Mouse (Mus musculus): ENCODE measurements around the gene Hsbp1. TPM values are rescaled to one million over a fixed set of nuclear protein-coding genes. Genes with fewer than 3 reads are reported as not detected.
"Not testable (repeated sequence)": the region's sequence is repeated elsewhere in the genome, so short reads cannot be mapped to it uniquely, and the experiment has no call there.

Gene Hsbp1
- 297 and 301 TPM in 2 replicates for total RNA-seq (2014; rRNA removed)
- polyA plus RNA-seq (2015; fragmentation: Nextera tagmentation; extraction: Ambion mirVana) = 995 and 1,006 TPM in 2 replicates

GRCm38 (mm10) chr8:119344190-119344856, at the start of gene Hsbp1:
Gene Hsbp1, plus strand, starts transcription at chr8:119344488.
- TF ChIP-seq CTCF (IDR thresholded peaks at IDR 0.05; ENCODE audit: low read depth) = no peak
- peaks cover 5% of the 10 kb centered on the region for H3K4me1 ChIP-seq (ENCODE audit: insufficient read depth, low read length)
- no peaks in the 10 kb centered on the region for H3K9me3 ChIP-seq (ENCODE audit: low read length)
- peaks cover 22% of the 10 kb centered on the region for H3K36me3 ChIP-seq (ENCODE audit: insufficient read depth, low read length)
- H3K4me2 ChIP-seq (ENCODE audit: low read depth, low read length) = peak within 1 kb of the TSS; percentile 75
- H3K4me3 ChIP-seq (ENCODE audit: low read length) = peak within 1 kb of the TSS; percentile 82
- DNase-seq (ENCODE audit: low spot score) (peak; percentile 98), ATAC-seq (peak; percentile 98)
- no peaks in the 10 kb centered on the region for H3K27me3 ChIP-seq (ENCODE audit: insufficient read depth, low read length)
- H3K9ac ChIP-seq (replicated peaks; ENCODE audit: low read length) = peak within 1 kb of the TSS; percentile 85
- 2% methylated on average over 52 of the region's 52 CpGs for WGBS
- H3K27ac ChIP-seq = peak within 1 kb of the TSS; percentile 72

- DNase-seq (ENCODE audit: low spot score) (no peak), ATAC-seq (no peak)
- H3K9me3 ChIP-seq (ENCODE audit: low read length) = no peaks in the 10 kb centered on the region
- no peak for TF ChIP-seq CTCF (IDR thresholded peaks at IDR 0.05; ENCODE audit: low read depth)
- WGBS = 79% methylated on average over 13 of the region's 13 CpGs
- no peaks in the 10 kb centered on the region for H3K36me3 ChIP-seq (ENCODE audit: insufficient read depth, low read length)
- no peaks in the 10 kb centered on the region for H3K27me3 ChIP-seq (ENCODE audit: insufficient read depth, low read length)
- no peak overlapping the region for H3K4me2 ChIP-seq (ENCODE audit: low read depth, low read length)
- no peak overlapping the region for H3K4me3 ChIP-seq (ENCODE audit: low read length)
- H3K27ac ChIP-seq = no peak overlapping the region
- no peaks in the 10 kb centered on the region for H3K4me1 ChIP-seq (ENCODE audit: insufficient read depth, low read length)
- H3K9ac ChIP-seq (replicated peaks; ENCODE audit: low read length) = no peak overlapping the region
Observed at GRCm38 (mm10) chr8:119295477-119295876, 48.8 kb upstream of the Hsbp1 start.

- not testable (repeated sequence) for H3K27me3 ChIP-seq (ENCODE audit: insufficient read depth, low read length); H3K4me3 ChIP-seq (ENCODE audit: low read length); H3K4me2 ChIP-seq (ENCODE audit: low read depth, low read length); H3K9me3 ChIP-seq (ENCODE audit: low read length); ATAC-seq; H3K27ac ChIP-seq; H3K36me3 ChIP-seq (ENCODE audit: insufficient read depth, low read length); H3K9ac ChIP-seq (replicated peaks; ENCODE audit: low read length); H3K4me1 ChIP-seq (ENCODE audit: insufficient read depth, low read length)
- DNase-seq (ENCODE audit: low spot score) = peak; percentile 64
- WGBS = 31% methylated on average over 3 of the region's 3 CpGs
- peak; percentile 82 for TF ChIP-seq CTCF (IDR thresholded peaks at IDR 0.05; ENCODE audit: low read depth)
Observed at GRCm38 (mm10) chr8:119297752-119298151, 46.5 kb upstream of the Hsbp1 start.

DNA sequence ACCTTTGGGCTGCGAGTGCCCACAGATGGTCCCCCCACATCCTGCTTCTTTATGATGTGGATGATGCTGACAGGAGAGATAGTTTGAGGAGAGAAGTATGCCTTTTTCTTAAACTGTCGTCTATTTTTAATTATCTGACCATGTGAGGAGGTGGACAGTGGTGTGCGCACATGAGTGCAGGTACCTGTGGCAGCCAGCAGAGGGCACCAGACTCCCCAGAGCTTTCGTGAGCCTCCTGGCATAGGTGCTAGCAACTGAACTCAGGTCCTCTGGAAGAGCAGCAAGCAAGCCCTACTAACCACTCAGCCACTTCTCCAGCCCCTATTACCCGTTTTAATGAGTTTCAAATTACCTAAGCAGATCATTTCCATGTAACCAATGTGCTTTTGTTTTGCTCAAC, 44.0 kb upstream of the Hsbp1 start:
- H3K27me3 ChIP-seq (ENCODE audit: insufficient read depth, low read length) = no peaks in the 10 kb centered on the region
- no peak for ATAC-seq
- 84% methylated on average over 5 of the region's 5 CpGs for WGBS

GRCm38 (mm10) chr8:119304196-119304595, 40.1 kb upstream of the Hsbp1 start:
- Histone ChIP-seq H3K4me3 (ENCODE audit: low read length) (no peak overlapping the region), H3K36me3 (ENCODE audit: insufficient read depth, low read length) (no peaks in the 10 kb centered on the region), H3K9ac (replicated peaks; ENCODE audit: low read length) (no peak overlapping the region), H3K27ac (no peak overlapping the region), H3K27me3 (ENCODE audit: insufficient read depth, low read length) (no peaks in the 10 kb centered on the region), H3K4me2 (ENCODE audit: low read depth, low read length) (no peak overlapping the region), H3K4me1 (ENCODE audit: insufficient read depth, low read length) (no peaks in the 10 kb centered on the region), H3K9me3 (ENCODE audit: low read length) (no peaks in the 10 kb centered on the region)
- ATAC-seq = no peak
- DNase-seq (ENCODE audit: low spot score) = no peak
- TF ChIP-seq CTCF (IDR thresholded peaks at IDR 0.05; ENCODE audit: low read depth) = no peak
- 73% methylated on average over 8 of the region's 8 CpGs for WGBS

More for the DNA sequence above, 44.0 kb upstream of the Hsbp1 start:
- Histone ChIP-seq H3K4me2 (ENCODE audit: low read depth, low read length) (no peak overlapping the region), H3K4me3 (ENCODE audit: low read length) (no peak overlapping the region), H3K4me1 (ENCODE audit: insufficient read depth, low read length) (no peaks in the 10 kb centered on the region), H3K27ac (no peak overlapping the region), H3K36me3 (ENCODE audit: insufficient read depth, low read length) (no peaks in the 10 kb centered on the region), H3K9ac (replicated peaks; ENCODE audit: low read length) (no peak overlapping the region), H3K9me3 (ENCODE audit: low read length) (no peaks in the 10 kb centered on the region)
- peak; percentile 26; the same call in 1 of the 2 replicates for TF ChIP-seq CTCF (IDR thresholded peaks at IDR 0.05; ENCODE audit: low read depth)
- no peak for DNase-seq (ENCODE audit: low spot score)

DNA sequence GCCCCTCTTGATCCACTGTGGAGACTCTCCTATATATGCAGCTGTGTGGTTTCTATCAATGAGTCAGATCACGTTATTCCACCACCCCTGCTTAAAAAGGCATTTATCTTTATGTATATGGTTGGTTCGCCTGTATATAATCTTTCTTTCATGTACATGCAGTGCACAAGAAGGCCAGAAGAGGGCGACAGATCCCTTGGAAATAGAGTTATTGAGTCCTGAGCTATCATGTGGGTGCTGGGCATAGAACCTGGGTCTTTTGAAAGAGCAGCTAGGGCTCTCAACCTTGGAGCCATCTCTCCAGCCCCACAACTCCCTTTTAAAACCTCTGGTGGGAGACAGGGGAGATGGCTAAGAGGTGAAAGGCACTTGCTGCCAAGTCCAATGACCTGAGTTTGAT, 32.9 kb upstream of the Hsbp1 start:
- Histone ChIP-seq H3K4me2 (ENCODE audit: low read depth, low read length) (no peak overlapping the region), H3K9me3 (ENCODE audit: low read length) (no peaks in the 10 kb centered on the region), H3K4me1 (ENCODE audit: insufficient read depth, low read length) (no peaks in the 10 kb centered on the region), H3K27ac (no peak overlapping the region), H3K36me3 (ENCODE audit: insufficient read depth, low read length) (no peaks in the 10 kb centered on the region), H3K9ac (replicated peaks; ENCODE audit: low read length) (no peak overlapping the region), H3K4me3 (ENCODE audit: low read length) (no peak overlapping the region), H3K27me3 (ENCODE audit: insufficient read depth, low read length) (no peaks in the 10 kb centered on the region)
- ATAC-seq (no peak), DNase-seq (ENCODE audit: low spot score) (no peak)
- peak; percentile 56 for TF ChIP-seq CTCF (IDR thresholded peaks at IDR 0.05; ENCODE audit: low read depth)
- WGBS = 30% methylated on average over 3 of the region's 3 CpGs

GRCm38 (mm10) chr8:119323215-119323614, 21.1 kb upstream of the Hsbp1 start:
- H3K27ac ChIP-seq = no peak overlapping the region
- DNase-seq (ENCODE audit: low spot score) (peak; percentile 25), ATAC-seq (0 out of 2 replicates have a peak, but pooled peaks have one; percentile 40)
- H3K27me3 ChIP-seq (ENCODE audit: insufficient read depth, low read length) = no peaks in the 10 kb centered on the region
- 48% methylated on average over 6 of the region's 6 CpGs for WGBS
- H3K9ac ChIP-seq (replicated peaks; ENCODE audit: low read length) = no peak overlapping the region
- no peak for TF ChIP-seq CTCF (IDR thresholded peaks at IDR 0.05; ENCODE audit: low read depth)
- H3K4me1 ChIP-seq (ENCODE audit: insufficient read depth, low read length) = no peaks in the 10 kb centered on the region
- H3K9me3 ChIP-seq (ENCODE audit: low read length) = no peaks in the 10 kb centered on the region
- no peaks in the 10 kb centered on the region for H3K36me3 ChIP-seq (ENCODE audit: insufficient read depth, low read length)
- no peak overlapping the region for H3K4me3 ChIP-seq (ENCODE audit: low read length)
- H3K4me2 ChIP-seq (ENCODE audit: low read depth, low read length) = no peak overlapping the region
